Mouse (Mus musculus) thymus, postnatal 14 days (tissue): ENCODE measurements around the gene Grap2.

ENCODE experiments used
- DNase-seq: peaks from one replicate; pipeline ENCODE4 v3.0.0; 2021

Grap2 gene

DNA sequence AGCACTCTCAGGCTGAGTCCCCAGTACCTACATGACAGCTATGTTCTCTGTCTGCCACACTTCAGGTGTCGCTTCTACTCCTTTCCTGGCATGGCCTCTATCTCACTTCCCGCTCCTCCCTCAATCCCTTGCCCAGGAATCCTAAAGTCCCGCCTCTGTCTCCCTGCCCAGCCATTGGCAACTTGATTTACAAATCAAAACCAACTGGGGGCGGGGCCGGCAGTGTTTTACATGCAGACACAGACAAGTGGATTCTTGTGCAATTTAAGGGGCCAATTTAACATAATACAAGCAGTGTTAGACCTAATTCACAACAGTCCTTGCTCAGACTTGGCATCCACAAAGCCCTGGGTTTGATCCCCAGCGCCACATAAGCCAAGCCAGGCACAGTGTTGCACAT, 31.6 kb downstream of the Grap2 start:
- DNase-seq = no peak

DNA sequence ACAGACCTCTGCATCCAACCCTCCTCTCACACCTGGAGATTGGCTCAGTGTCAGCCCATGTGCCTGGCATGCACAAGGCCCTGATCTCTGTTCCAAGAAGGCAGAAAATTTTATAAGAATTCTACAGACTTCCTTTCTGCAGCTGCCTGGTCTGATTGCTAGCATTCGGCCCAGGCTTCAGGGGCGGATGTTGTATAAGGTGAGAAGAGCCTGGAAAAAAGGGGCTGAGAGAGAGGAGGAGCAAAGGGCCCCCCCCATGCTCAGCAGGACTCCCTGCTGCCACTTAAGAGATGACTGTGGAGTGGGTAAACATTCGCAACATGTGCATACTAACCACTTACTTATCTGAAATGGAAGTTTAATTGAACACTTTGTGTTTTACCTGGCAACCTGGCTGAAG, 35.6 kb downstream of the Grap2 start:
- DNase-seq = peak; percentile 58

DNA sequence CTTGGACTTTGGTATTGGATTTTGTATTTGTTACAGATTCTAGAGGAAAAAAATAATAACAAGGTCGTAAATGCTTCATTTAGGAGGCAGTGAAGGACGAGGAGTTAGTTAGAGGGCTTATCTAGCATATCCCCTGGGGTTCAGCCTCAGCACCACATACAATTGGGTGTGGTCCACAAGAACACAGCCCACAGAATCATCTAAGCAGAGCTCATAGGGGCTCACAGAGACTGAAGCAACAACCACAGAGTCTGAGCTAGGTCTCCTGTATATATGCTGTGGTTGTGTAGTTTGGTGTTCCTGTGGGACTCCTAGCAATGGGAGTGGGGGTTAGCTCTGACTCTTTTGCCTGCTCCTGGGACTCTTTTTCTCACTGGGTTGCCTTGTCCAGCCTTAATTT, 37.9 kb downstream of the Grap2 start:
- no peak for DNase-seq

DNA sequence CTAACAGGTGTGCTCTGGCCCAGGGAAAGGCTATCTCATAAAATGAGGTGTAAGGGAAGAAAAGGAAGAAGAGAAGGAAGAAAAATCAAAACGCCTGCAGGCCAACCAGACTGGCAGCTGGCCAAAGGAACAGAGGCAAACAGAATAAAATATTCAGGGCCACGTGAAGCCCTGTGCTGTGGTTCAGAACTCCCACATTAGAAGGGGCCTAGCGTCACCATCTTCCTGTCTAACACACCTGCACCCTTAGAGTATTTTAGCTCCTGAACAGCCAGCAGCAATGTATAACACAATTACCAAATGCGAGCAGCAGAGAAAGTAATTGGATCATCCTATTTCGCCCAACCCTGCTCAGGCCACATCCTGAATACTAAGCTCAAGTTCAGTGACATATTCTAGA, 39.1 kb downstream of the Grap2 start:
- DNase-seq = peak; percentile 77

DNA sequence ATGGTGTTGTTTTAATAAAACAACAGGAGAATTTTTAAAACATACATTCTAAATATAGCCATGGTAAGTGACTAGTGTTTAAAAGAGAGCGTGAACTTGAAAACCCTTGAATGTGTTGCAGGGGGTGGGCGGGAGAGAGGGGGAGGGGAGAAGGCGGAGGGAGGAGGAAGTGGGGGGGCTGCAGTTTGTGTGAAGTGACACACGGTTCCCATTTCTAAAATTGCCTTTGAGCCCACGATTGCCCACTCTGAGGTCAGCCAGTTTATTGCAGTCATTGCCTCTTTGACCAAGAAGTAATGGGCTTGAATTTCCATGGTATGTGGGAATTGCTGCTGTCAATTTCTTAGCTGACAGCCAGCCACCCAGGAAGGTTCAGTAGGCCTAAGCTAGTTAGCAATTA, 41.5 kb downstream of the Grap2 start:
- DNase-seq = peak; percentile 71

DNA sequence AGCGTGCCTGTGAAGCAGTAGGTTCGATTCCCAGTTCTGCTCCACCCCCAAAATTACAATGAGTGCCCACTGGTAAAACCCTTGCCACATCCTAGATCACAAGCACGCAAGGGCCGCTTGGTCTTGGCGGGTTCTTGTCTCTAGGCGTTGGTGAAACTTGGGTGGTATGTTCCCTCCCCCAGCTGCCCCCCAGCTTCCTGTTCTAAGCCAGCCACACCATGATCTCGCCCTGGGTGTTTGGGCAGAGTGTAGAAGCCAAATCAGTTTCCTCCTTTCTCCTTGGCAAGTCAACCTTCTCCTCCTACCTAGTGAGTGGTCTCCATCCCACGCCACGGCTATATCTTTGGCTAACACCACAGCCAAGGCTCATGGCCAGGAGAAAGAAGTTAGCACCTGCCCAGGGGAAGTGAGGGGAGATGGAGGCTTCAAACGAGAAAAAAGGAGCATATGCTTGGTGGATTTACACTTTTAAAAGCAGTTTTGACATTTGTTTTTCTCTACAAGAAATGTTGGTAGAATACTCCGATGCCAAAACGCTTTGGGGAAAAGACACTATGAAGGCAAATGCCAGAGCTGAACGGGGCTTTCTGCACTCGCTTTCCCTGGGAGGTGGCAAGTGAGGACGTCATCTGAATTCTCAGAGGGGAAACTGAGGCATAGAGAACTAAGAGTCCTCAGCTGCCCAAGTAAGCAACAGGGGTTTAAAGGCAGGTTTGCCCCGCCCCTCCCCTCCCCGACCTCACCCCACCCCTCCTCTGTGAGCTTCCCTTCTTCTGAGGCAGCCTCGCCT, 42.3 kb downstream of the Grap2 start:
- peak; percentile 80 for DNase-seq

DNA sequence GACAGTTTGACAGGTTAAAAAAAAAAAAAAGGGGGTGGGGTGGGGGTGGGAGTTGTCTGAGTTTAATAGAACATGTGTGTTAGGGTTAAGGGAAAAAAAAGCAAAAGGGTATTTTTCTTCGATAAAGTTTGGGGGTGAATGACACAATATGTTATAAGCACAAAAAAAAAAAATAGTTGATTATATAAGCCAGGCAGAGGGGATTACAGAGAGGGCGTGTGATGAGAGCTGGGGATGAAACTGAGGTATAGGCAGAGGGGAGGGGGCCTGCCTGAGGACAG, 42.8 kb downstream of the Grap2 start:
- DNase-seq = no peak

DNA sequence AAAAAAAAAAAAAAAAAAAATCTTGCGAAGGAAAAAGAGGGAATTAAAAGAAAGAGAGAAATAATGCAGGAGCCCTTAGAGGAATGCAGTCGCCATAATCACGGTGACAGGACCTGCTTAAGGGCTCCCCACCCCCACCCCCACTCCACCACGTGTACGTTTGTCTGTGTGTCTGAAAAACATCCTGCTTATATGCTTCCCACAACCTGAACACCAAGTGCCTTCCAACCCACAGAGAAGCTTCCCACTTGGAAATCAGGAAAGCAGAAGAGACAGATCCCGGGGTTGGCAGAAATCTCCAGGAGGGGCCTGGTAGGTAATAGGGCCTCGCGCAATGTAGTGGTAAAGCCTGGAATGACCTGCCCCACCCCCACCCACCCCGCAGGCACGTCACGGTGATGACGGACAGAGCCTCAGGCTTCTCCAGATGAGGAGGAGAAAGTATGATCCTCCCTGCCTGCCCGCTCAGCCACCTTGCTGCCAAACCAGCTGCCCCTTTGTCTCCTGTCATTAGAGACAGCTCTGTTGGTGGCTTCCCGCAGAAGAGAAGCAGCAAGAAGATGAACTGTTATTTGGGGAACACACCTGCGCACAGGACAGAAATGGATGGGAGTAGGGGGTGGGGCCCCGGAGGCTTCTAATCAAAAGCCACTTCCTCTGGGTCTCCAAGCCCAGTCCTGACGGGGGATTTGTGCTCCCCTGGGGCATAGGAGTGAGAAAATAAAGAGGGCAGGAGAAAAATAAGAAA, 43.4 kb downstream of the Grap2 start:
- peak; percentile 86 for DNase-seq

DNA sequence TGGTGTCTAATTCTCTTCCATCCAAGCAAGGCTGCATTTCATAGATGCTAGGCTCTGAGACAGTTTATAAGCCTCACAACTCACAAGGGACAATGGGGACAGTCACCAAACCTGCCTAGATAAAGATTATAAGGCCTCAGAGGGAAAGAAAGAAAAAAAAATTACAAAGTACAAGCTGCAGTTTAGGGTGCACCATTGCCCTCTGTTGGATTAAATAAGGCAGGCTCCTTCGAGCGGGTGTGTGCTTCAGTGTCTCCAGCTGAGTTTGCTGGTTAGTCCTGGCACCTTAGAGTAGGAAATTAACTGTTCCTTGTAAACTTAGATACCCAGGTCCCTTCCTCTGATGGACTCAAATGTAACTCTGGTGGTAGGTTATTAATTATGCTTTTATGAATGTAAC, 45.4 kb downstream of the Grap2 start:
- DNase-seq = peak; percentile 73

- no peak for DNase-seq
These were observed 46.8 kb downstream of the Grap2 start for GRCm38 (mm10) chr15:80619166-80619565.

DNA sequence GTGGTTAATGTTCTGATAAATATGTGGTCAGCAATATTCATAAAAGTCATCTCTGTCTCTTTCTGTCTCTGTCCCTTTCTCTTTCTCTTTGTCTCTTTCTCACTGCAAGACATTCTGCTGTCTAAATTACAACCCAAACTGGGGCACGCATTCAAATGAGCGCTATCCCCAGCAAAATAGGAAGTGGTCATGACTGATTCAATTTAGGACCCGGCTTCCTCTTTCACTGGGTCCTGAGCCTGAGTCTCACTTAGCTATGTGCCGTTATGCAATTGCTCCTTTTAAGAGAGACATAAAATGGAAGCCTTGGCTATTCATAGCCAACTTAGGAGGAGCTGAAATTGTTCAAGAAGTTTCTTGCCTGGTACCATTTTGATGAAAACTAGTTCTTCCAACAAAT, 47.4 kb downstream of the Grap2 start:
- no peak for DNase-seq

DNA sequence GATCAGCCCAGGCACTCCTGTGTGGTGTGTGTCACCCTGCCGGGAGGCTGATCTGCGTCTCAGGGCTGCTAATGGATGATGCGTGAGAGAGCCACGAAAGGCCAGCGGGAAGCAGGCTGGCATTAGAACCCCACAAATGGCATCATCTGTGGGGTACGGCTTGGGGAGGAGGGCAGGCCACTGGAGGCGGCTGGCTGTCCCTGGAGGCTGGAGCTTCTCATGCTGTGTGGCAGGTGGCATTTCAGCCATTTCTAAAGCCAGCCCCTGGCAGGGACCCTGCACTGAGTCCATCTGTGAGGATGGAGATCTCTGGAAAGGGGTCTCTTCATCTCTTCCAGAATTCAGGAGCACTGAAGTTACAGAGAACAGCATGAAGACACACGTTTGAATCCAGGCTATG, 48.0 kb downstream of the Grap2 start:
- DNase-seq = no peak

DNA sequence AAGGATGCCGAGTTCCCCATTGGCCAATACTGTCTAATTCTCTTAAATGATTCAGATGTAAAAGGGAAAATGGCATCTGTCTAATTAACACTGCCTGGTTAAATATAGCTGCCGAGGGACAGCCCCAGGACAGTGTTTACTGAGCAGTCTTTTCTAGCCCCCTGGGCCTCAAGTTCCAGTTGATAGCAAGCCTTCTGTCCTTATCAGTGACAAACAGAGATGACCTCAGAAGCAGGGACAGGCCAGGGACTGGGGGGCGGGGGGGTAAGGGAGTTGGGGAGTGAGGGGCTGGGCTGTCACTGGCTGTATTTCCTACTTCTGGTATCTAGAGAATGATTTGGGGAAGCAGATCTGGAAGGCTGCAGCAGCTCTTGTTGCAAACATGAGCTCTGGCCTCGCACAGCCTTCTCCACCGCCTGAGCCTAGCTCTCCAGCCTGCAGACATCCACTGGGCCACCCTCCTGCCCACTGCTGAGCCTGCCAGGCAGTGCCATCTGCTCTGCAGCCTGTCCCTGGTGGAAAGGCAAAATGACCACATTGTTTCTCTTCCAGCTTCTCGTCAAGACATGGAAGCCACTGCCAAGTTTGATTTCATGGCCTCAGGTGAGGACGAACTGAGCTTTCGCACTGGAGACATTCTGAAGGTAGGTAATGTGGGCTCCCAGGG, 50.9 kb downstream of the Grap2 start:
- no peak for DNase-seq

GRCm38 (mm10) chr15:80626472-80626871, 54.1 kb downstream of the Grap2 start:
- DNase-seq = no peak

DNA sequence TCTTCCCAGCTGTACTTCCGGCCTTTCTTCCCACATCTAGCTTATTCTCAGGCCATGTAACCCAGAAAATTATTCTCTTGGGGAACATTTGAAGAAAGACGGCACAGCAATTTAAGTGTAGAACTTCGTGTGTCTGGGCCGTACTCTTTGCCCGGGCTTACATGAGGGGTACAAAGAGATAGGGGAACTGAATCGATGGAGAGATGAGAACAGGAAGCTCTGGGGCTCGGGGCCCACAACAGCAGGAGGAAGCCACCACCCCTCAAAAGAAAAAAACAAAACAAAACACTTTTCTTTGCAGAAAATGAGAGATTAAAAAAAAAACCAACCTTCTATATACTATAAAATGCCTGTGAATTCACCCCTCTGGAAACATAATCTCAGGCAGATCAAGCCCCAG, 57.8 kb downstream of the Grap2 start:
- DNase-seq = peak; percentile 62

DNA sequence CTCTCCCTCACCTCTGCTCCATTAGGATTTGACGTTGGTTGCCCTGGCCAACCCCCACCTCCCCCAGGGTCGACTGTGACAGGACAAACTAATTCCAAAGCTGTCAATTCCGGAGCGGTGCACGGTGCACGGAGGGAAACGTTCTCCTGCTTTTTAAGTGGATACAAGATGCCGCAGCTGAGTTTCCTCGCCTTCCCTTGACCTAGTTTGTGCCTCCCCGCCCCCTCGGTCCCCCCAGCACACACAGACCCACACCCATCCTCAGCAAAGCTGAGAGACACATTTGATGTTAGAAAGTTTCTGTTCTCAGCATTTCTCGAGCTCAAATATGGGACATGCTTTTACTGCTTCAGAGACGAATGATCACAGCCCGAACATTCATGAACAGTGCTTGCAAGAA, 58.3 kb downstream of the Grap2 start:
- peak; percentile 83 for DNase-seq

DNA sequence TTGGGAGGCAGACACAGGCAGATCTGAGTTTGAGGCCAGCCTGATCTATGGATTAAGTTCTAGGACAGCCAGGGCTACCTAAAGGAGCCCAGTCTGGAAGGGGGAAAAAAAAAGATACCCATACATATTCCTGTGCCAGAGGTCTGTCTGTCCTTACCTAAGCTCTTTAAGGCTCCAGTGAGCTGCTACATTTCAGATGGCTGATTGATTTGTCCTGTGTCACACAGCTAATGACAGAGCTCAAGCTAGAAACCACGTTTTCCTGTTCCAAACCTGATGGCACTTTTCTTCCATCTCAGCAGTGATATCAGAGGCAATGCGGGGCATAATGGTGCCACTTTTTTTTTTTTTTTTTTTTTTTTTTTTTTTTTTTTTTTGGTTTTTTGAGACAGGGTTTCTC, 58.9 kb downstream of the Grap2 start:
- DNase-seq = no peak

DNA sequence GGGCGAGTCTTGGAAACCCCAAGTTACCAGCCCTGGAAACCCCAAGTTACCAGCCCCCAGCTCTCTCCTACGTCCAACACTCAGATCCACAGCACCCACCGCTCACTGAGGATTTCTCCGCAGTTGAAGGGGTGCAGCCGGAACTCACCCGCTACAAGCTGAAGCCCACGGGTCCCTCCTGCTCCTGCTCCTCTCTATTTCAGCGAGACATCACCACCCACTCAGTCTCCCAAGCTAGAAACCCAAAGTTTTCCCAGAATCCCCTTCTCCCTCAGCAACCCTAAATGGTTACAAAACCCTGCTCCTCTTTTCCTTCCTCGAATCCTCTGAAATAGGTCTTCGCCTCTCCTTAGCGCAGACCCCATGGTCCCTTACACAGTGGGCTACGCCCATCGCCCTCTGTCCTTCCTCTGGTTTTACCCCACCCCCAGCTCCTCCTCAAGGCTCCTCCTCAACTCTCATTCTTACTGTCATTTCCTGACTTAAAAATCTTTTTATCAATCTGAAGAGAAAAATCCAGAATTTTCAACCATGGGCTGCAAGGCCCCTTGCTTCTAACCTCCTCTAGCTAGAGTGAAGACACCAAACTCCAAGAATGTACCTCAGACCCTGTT, 60.0 kb downstream of the Grap2 start:
- DNase-seq = no peak

DNA sequence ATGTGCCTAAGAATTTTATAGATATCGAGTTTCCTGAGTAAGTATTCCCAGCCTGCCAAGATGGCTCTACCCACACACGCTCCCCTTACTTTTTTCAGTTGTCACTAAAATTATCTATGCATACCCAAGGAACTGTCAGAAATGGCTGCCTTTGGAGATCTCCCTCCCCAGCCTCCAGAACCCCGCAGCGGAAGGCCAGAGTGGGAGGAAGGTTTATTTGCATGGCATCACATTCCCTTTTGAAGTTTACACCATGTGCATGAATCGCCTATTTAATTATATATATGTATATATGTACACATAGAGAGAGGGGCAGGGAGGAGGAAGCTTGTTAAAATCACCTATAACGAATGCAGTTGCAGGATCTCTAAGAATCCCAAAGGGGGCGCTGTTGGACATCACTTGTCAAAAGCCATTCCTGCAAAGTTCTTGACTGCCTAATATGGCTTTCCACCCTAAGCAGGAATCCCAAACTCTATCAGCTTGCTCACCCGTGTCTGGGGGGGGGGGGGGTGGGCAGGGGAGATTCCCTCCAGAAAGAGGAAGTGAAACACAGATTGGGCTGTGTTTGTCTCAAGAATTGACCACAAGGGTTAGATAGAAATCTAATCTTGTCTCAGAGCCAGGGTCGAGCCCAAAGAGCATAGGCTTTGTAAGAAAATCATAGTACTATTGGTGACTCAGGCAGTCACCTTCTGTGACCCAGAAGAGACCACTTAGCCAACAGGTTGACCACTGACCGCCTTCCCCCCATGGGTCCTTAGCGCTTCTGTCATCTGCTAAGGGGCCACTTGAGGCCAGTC, 62.2 kb downstream of the Grap2 start:
- peak; percentile 53 for DNase-seq

GRCm38 (mm10) chr15:80636757-80637372, 64.5 kb downstream of the Grap2 start:
- DNase-seq = no peak

DNA sequence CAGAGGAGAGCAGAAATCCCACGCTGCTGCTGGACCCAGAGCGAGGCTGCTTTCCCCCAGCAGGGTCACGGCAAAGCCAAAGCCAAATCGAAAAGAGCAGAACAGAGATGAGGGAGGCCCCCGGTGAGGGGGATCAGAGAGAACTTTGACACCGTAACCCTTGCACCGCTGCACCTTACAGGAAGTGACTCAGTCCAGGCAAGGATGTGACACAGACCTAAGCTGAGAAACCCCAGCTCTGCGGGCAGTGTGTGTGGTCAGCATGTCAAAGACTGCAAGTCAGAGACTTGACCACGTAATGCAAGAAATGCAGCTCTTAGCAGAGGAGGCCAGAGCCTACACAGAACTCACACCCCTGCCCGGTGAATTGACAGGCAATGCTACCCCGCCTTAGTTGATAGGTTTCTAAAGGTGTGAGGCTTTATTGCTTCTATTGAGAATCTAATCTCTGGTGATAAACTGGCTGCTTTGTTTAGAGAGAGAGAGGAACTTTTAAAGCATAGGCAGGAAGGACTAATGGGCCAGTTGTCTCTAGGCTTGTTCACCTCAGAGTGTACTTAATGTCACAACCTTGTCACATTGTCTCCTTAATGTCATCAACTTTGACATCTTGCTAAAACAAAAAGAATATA, 66.8 kb downstream of the Grap2 start:
- DNase-seq = peak; percentile 30

DNA sequence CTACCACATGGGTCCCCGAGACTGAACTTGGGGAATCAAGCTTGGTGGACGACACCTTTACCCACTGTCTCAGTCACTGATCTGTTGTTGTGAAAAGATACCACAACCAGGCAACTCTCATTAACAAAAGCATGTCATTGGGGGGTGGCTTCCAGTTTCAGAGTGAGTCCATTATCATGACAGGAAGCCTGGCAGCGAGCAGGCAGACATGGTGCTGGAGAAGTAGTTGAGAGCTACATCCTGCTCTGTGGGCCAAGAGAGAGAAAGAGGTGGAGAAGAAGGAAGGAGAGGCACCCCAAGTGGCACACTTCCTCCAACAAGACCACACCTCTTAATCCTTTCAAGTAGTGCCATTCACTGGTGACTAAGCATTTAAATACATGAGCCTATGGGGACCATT, 67.5 kb downstream of the Grap2 start:
- DNase-seq = peak; percentile 5
